Mouse (Mus musculus): Measurements from ENCODE around the gene Spc24.

DNA sequence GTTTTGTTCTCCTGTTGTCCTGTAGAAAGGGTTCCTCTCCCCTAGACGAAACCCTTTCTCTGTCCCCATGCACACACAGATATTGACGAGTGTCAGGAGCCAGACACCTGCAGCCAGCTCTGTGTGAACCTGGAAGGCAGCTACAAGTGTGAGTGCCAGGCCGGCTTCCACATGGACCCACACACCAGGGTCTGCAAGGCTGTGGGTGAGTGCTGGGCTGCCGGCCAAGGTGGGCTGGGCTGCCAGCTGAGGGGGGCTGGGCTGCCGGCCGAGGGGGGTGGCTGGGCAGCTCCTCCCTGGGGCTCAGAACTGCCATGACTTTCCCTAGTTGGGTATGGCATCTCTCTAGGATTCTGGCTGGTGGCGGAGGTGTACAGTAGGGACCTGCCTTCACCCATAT is 21.3 kb downstream of the Spc24 start:
- TF ChIP-seq POLR2A (IDR thresholded peaks at IDR 0.05; ENCODE audit: insufficient read depth, low read depth, low read length) = no peak
- no peak for TF ChIP-seq CTCF (IDR thresholded peaks at IDR 0.05)

Measured in heart, adult 2 months (tissue).